Mouse (Mus musculus): ENCODE data around the gene Ubtfl1. TPM values are rescaled to one million over a fixed set of nuclear protein-coding genes. Genes with fewer than 3 reads are reported as not detected.
"Not testable (repeated sequence)": the region's sequence is repeated elsewhere in the genome, so short reads cannot be mapped to it uniquely, and the experiment has no call there.

Ubtfl1 gene
- not detected in 2 replicates for polyA plus RNA-seq (2012; rRNA removed)

- 61% methylated on average over 1 of the region's 1 CpGs for WGBS
- no peak for DNase-seq (ENCODE audit: low read depth, low spot score)
These were observed at the start of gene Ubtfl1 for GRCm38 (mm10) chr9:18404118-18404517. Gene Ubtfl1, plus strand, starts transcription at chr9:18404418.

- DNase-seq (ENCODE audit: low read depth, low spot score), result not testable (repeated sequence)
- 49% methylated on average over 1 of the region's 1 CpGs for WGBS
These were observed 31.2 kb upstream of the Ubtfl1 start for GRCm38 (mm10) chr9:18373026-18373425.

GRCm38 (mm10) chr9:18385782-18386181 lies 18.4 kb upstream of the Ubtfl1 start:
- 30% methylated on average over 6 of the region's 6 CpGs for WGBS
- DNase-seq (ENCODE audit: low read depth, low spot score), result no peak

- DNase-seq (ENCODE audit: low read depth, low spot score), result no peak
- 74% methylated on average over 1 of the region's 1 CpGs for WGBS
These were observed 4.6 kb upstream of the Ubtfl1 start for GRCm38 (mm10) chr9:18399629-18400028.

GRCm38 (mm10) chr9:18402895-18403294 lies 1.3 kb upstream of the Ubtfl1 start, which contains the start of gene Naalad2:
Gene Naalad2, minus strand, starts transcription at chr9:18402995.
- 60% methylated on average over 2 of the region's 2 CpGs for WGBS

GRCm38 (mm10) chr9:18412371-18412770 lies 8.2 kb downstream of the Ubtfl1 start:
- not testable (repeated sequence) for DNase-seq (ENCODE audit: low read depth, low spot score)

More at GRCm38 (mm10) chr9:18402895-18403294, 1.3 kb upstream of the Ubtfl1 start, which contains the start of gene Naalad2:
- not testable (repeated sequence) for DNase-seq (ENCODE audit: low read depth, low spot score)

GRCm38 (mm10) chr9:18430354-18430753 lies 26.1 kb downstream of the Ubtfl1 start, which contains the start of gene Mbd3l2:
Gene Mbd3l2, plus strand, starts transcription at chr9:18430654.
- DNase-seq (ENCODE audit: low read depth, low spot score), result no peak

More at GRCm38 (mm10) chr9:18412371-18412770, 8.2 kb downstream of the Ubtfl1 start:
- 75% methylated on average over 4 of the region's 4 CpGs for WGBS

- DNase-seq (ENCODE audit: low read depth, low spot score), result no peak
- WGBS, result 74% methylated on average over 10 of the region's 10 CpGs
These were observed 27.5 kb downstream of the Ubtfl1 start for GRCm38 (mm10) chr9:18431687-18432086.

GRCm38 (mm10) chr9:18456520-18456919 lies 52.3 kb downstream of the Ubtfl1 start:
- WGBS, result 94% methylated on average over 4 of the region's 4 CpGs
- DNase-seq (ENCODE audit: low read depth, low spot score), result no peak

Other genes with a start within 250 kb of the Ubtfl1 start
- gene Chordc1, start 112.3 kb upstream of the Ubtfl1 start, polyA plus RNA-seq (2012; rRNA removed), result 11.4 and 22.2 TPM in 2 replicates
- gene Naalad2, start 1.4 kb upstream of the Ubtfl1 start, polyA plus RNA-seq (2012; rRNA removed), result 0.24 and 0.30 TPM in 2 replicates
- gene Mbd3l2, start 26.2 kb downstream of the Ubtfl1 start, polyA plus RNA-seq (2012; rRNA removed), result not detected in 2 replicates
- gene Zfp558, start 73.8 kb downstream of the Ubtfl1 start, polyA plus RNA-seq (2012; rRNA removed), result 0.12 and 0.22 TPM in 2 replicates
- gene Mbd3l1, start 73.9 kb downstream of the Ubtfl1 start, polyA plus RNA-seq (2012; rRNA removed), result not detected in 2 replicates

Data from large intestine, adult 2 months (tissue).